Mouse (Mus musculus) CH12F3 (cell line): ENCODE measurements around the gene Soga1.

Source experiments
- in situ Hi-C: fragments of 300-500 bp; cut with MboI; formaldehyde crosslinking; loops from 2 replicates; pipeline ENCODE4 v1.14.3; 2020; ENCODE audit warnings: low sequenced_read_pairs

The Soga1 gene

GRCm38 (mm10) chr2:157078793-157079700 lies at the start of gene Soga1:
Gene Soga1, minus strand, starts transcription at chr2:157079254.
- in situ Hi-C loops: no loop called here

GRCm38 (mm10) chr2:157128072-157128471 lies 49.0 kb upstream of the Soga1 start:
- in situ Hi-C loops: no loop called here

GRCm38 (mm10) chr2:157127370-157127769 lies 48.3 kb upstream of the Soga1 start:
- in situ Hi-C loops: no loop called here

GRCm38 (mm10) chr2:157125246-157125645 lies 46.2 kb upstream of the Soga1 start:
- in situ Hi-C loops: no loop called here

GRCm38 (mm10) chr2:157121766-157122165 lies 42.7 kb upstream of the Soga1 start:
- in situ Hi-C loops: no loop called here

- in situ Hi-C loops: no loop called here
Observed at GRCm38 (mm10) chr2:157119075-157119474, 40.0 kb upstream of the Soga1 start.

GRCm38 (mm10) chr2:157118556-157118955 lies 39.5 kb upstream of the Soga1 start:
- in situ Hi-C loops: no loop called here

GRCm38 (mm10) chr2:157116964-157117363 lies 37.9 kb upstream of the Soga1 start:
- in situ Hi-C loops: no loop called here

GRCm38 (mm10) chr2:157108236-157108635 lies 29.2 kb upstream of the Soga1 start:
- in situ Hi-C loops: no loop called here

GRCm38 (mm10) chr2:157104454-157104853 lies 25.4 kb upstream of the Soga1 start:
- in situ Hi-C loops: no loop called here

- in situ Hi-C loops: no loop called here
Observed at GRCm38 (mm10) chr2:157102256-157102655, 23.2 kb upstream of the Soga1 start.

- in situ Hi-C loops: no loop called here
Observed at GRCm38 (mm10) chr2:157101650-157102049, 22.6 kb upstream of the Soga1 start.

- in situ Hi-C loops: no loop called here
Observed at GRCm38 (mm10) chr2:157100319-157100605, 21.2 kb upstream of the Soga1 start.

- in situ Hi-C loops: no loop called here
Observed at GRCm38 (mm10) chr2:157099532-157100318, 20.7 kb upstream of the Soga1 start.

- in situ Hi-C loops: no loop called here
Observed at GRCm38 (mm10) chr2:157095005-157095755, 16.1 kb upstream of the Soga1 start.

- in situ Hi-C loops: no loop called here
Observed at GRCm38 (mm10) chr2:157092024-157092423, 13.0 kb upstream of the Soga1 start.

GRCm38 (mm10) chr2:157087536-157088317 lies 8.7 kb upstream of the Soga1 start:
- in situ Hi-C loops: loop anchor here (10.0 kb wide), 1 partner anchor 213 kb away; no protein-coding TSS in a partner anchor

- in situ Hi-C loops: loop anchor here (10.0 kb wide), 1 partner anchor 212 kb away; no protein-coding TSS in a partner anchor
Observed at GRCm38 (mm10) chr2:157086796-157087195, 7.7 kb upstream of the Soga1 start, which contains the start of gene Tldc2. Gene Tldc2, plus strand, starts transcription at chr2:157087055.

GRCm38 (mm10) chr2:157084831-157085585 lies 6.0 kb upstream of the Soga1 start:
- in situ Hi-C loops: loop anchor here (10.0 kb wide), 1 partner anchor 210 kb away; no protein-coding TSS in a partner anchor
